Mouse (Mus musculus) heart, postnatal 0 days (tissue): ENCODE results near the gene Farp1.

Experiments
- CTCF ChIP-seq: IDR thresholded peaks from 2 replicates; pipeline ENCODE4 v1.5.1; 2016; ENCODE audit warnings: antibody characterized with exemption, control low read depth, low read depth
- EP300 ChIP-seq: IDR thresholded peaks from 2 replicates; pipeline ENCODE4 v1.6.1; 2016; ENCODE audit warnings: antibody characterized with exemption, low read depth

DNA sequence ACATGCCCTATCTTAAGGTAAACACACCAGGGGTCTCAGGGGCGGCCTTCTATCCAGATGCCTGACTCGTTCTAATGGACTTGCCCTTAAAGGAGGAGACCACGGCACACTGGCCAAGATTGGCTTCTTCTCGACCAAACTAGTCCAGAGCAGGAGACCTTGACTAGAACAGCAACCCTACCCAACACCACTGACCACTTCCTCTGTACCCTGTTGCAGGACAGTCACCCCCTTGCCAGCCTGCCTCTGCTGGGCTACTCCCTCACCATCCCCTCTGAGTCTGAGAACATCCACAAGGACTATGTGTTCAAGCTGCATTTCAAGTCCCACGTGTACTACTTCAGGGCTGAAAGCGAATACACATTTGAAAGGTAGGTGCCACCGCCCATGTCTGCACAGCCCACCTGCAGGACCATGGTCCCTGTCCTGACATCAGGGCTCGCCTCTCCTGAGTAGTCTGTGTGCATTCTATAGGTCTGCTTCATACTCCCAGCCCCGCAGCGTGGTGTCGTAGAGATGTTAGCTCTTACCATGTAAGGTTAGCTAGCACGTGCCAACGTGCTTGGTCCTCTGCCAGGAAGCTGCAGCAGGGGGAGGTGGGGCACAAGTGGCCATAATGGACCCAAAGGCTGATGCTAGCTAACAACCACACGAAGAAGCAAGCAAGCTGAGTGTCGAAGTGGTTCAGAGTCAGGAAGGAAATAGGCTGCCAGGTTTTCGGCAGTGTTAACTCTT lies 245.8 kb downstream of the Farp1 start:
- TF ChIP-seq CTCF = no peak
- no peak for TF ChIP-seq EP300
